Mouse (Mus musculus) gastrocnemius, adult 18-20 months (tissue): ENCODE measurements around the gene Actr6. TPM values are rescaled to one million over a fixed set of nuclear protein-coding genes. Genes with fewer than 3 reads are reported as not detected.

Experiments
- DNase-seq: peaks from one replicate; pipeline ENCODE4 v3.0.0; 2021; ENCODE audit warnings: low spot score
- long read RNA-seq, 2 experiments: library from polyadenylated mRNA; stranded (forward); transcript quantifications; one replicate each; pipeline ENCODE4 v2.0.0; 2021
- total RNA-seq, 2 experiments: library from RNA; stranded (reverse); gene quantifications; 2 replicates each; pipeline ENCODE4 v1.2.3; 2021

The Actr6 gene
- 1 to 10 TPM; 5.5 to 7.7 TPM for total RNA-seq
- long read RNA-seq, experiment 1, transcript Actr6-201 (11 exons, 1,705 nt): major isoform, 10 of 11 reads
- long read RNA-seq, experiment 1, partial matches to known transcripts: 1 of 11 reads
- long read RNA-seq, experiment 1, other reads (novel, unspliced or antisense): 0 of 11 reads
- long read RNA-seq, experiment 2, partial matches to known transcripts: 0 of 6 reads
- long read RNA-seq, experiment 2, other reads (novel, unspliced or antisense): 2 of 6 reads

DNA sequence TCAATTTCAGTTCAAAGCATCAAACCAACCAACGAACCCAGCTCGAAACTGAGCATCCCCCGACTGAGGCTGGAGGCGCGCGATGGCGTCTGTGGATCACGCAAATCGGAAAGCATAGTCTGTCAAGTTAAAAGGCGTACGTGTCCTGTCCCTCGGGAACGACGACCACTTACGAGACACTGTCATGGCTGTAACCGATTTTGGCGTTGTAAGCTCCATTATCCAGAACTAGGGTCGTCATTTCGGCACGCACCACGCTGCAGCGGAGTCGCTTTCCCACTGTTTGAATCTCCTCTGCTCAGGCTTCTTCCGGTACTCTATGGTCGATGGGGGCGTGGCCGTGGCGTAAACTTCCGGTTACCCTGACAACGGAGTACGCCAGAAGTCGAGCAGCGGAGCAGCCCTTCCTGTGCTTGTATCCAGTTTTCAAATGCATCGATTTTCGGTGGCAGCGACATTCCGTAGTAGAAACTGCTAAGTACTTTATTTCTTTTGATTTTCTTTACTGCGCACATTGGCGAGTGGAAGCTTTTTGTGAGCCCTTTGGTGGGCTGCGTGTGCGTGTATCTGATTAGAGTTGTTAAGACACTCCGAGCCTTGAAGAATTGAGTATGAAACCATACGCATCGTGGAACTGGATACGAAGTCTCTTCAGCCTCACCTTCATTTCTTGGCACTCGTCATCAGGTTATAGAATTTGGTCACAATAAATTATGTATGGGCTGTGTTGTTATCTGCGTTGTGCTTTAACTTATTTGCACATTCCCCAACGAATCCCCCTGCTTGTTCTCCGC is at the start of gene Actr6:
TSS of gene Actr6 (minus strand) at position 295 of the 794 bp plus-strand sequence.
- DNase-seq: peak; percentile 95

DNA sequence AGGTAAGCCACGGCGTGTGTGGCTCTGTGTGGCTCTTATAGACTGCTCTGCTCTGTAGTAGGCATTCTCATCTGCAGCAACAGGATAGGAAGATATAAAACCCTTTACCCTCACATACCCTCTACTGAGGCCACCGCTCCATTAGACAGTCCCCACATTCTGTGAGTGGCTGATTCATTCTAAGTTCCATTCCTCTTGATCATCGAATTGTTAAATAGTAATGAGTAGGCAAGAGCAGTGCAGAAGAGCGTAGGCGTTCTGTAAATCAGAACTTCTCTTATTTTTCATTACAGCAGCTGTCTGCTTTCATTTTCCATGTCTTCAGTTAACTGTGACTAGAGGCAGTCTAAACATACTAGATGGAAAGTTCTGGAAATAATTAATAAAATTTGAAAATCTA is 43.9 kb upstream of the Actr6 start:
- DNase-seq: no peak

DNA sequence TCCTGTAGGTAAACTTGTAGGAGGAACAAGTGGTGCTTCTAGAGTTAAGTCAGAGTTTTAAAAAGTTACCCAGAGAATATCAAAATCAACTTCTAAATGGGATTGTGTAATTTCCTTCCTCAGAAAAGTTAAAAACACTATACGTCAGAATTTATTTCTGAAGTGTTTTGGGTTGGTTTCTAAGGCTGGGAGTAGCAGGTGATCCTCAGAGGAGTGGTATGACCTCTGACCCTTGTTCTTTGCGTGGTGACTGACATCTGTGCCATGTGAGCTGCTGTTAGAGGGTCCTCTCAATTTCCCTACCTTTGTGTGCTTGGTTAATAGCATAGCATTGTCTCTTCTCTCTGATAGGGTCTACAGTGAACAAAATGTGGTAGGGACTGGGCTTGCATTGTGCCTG is 39.8 kb upstream of the Actr6 start:
- DNase-seq: no peak

DNA sequence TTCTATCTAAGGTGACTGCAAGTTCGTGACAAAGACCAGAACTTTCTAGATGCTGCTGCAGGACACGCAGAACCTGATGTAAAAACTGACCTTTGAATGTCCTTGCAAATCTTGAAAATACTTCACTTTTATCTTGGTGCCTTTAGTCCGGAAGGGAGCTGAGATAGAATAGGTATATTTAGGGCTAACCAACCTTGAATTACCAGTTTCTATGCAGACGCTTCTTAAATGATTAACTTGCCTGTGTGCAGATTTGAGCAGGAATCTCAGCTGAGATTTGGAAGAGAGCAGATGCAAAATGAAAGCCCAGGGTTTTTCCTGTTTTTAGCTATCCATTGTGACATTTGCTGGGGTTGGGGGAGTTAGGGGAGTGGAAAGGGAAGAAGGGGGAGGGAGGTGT is 37.0 kb upstream of the Actr6 start:
- no peak for DNase-seq

DNA sequence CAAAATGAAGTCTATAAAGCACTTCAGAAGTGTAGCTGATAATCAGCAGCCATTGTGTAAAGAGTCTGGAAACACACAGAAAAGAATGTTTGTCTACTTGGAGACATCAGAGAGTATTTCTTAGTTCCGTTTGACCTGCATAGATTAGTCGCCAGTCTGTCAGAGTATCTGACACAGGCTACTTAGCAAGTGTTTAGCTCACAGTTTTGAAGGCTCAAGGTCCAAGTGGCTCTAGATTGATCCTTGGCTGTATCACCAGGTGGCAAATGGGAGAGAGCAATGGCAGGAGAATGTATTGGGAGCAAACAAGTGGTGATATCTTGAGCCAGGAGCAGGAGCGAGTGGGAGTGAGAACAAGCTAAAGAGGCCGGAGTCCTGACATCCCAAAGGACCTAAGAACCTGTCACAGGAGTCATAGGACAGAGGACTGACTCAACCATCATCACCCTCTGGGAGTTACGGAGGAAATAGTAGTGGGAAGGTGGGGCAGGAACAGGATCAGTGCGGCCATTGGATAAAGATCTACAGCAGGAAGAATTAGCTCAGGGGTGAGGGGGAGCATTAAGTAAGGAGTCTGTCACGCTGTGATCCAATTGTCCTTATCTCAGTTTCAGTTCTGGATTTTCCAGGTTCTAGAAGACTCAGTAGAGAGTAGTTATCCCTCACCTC is 36.4 kb upstream of the Actr6 start:
- no peak for DNase-seq

DNA sequence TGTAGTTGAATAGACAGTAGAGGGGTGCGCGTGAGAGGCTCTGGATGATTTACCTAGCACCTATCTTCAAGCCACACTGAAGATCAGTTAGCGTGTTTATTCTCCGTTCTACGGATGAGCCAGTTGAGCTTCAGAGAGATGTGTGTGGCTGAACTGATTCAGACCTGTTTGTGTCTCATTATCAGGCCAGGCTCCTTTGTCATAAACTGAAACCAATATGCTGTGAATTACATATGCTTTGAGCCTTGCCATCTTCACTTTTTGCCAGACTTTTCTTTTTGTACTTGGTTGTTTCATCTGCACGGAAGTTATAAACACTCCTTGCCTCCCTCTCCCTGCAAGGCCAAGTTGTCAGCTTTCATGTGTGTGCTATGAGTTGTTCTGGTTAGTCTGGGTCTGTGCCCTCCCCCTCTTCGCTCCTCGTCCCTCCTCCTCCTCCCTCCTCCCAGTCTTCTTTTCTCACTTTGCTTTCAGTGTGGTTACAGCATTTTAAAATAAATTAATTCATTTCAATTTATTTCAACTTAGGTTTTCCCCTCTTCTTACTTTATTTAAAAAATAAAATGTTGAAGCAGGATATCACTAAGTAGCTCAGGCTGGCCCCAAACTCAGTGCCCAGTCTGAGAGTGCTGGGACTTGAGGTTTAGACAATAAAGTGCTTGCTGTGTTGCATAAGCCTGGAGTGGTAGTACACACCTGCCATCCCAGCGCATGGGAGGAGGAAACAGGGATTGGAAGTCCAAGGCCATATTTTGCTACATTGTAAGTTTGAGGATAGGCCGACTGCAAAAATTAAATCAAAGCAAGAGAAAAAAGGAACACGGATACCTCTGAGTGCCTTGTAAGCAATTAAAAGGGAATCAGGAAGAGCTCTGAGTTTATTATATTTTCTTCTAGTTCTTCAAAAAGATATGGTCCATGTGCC is 34.0 kb upstream of the Actr6 start:
- no peak for DNase-seq

DNA sequence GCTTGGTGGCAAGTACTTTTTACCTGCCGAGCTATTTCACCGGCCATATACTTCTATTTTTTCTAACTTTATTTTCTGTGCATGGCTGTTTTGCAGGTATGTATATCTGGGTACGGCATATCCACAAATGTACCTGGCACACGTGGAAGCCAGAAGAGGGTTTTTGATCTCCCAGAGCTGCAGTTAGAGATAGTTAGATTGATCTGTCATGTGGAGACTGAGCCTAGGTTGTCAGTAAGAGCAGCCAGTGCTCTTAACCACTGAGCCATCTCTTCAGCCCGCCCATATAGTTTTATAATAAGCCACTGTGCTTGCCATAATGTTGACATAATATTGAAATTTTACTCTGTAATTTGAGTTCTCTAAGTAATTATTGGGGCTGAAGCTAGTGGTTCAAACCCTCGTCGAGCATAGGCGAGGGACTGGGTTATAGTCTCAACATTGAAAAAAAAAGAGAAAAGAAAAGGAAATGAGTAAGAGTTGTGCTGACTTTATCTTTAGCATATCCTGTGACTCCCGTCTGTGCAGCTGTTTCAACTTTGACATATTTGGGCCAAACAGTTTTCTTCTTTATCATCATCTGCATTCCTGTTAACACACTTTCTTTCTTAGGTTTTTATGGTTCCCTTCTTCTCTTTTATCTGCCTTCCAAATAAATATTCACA is 32.5 kb upstream of the Actr6 start:
- no peak for DNase-seq

DNA sequence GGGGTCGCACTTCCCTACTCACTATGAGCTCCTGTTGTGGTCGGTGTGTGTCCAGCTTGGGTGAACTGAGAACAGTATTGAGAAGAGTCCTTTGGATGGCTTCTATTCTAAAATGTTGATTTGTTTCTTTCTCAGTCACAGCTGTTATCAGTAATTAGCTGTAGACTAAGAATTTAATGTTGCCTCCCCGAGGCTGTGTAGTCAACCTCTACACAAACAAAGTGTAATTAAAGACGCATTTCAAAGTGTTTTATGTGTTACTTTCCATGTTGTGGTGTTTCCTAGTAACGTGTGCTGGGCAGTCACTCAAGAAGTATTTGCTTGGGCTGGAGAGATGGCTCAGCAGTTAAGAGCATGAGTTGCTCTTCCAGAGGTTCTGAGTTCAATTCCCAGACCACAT is 28.7 kb upstream of the Actr6 start:
- no peak for DNase-seq

DNA sequence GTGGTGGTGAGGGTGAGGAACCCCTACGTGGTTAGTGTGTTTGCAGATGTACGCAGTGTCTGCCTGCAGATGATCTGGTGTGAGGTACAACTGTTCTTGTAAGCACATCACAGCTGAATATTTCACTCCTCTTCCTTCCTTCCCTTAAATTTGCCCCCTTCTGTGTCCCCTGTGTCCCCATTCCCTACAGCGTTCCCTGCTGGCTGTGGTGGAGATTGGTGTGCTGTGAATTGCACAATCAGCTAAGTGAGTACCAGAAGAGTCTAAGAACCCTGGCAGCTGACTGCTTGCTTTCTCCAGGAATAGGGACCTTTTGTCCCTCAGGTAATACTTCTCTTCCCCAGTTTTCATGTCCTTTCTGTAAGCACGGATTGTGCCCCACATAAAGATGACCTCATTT is 23.1 kb upstream of the Actr6 start:
- no peak for DNase-seq

DNA sequence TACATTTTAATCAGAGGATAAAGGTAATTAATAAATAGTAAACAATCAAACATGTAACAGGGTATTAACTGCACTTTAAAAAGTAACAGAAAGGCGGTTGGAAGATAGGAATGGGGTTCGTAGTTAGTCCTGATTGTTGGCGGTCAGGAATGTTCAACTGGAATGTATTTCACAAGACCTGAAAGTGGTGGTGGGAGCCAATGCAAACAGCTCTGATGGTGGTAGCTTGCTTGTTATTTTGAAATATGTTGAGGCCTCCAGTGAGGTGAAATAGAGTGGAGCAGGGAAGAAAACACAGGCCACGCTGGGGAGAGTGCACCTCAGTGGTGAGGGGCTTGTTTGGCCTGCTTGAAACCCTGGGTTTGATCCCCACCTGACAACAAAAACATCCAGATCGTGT is 19.0 kb upstream of the Actr6 start:
- DNase-seq: no peak

DNA sequence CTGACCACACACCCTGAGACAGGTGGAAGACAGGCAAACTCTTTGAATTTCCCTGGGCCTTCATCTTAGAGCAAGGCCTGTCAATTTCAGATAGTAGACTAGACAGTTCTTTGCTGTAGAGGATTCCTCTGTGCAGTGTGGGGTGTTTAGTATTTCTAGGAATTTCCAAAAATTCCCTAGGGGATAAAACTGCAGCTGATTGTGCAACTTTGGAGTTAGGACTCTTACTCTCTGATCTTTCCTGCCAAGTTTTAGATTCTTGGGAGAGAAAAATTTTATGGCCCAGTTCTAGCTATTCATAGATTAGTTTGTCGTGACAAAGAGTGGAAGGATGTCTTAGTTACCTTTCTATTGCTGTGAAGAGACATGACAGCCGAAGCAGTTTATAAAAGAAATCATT is 16.5 kb upstream of the Actr6 start:
- DNase-seq: no peak

DNA sequence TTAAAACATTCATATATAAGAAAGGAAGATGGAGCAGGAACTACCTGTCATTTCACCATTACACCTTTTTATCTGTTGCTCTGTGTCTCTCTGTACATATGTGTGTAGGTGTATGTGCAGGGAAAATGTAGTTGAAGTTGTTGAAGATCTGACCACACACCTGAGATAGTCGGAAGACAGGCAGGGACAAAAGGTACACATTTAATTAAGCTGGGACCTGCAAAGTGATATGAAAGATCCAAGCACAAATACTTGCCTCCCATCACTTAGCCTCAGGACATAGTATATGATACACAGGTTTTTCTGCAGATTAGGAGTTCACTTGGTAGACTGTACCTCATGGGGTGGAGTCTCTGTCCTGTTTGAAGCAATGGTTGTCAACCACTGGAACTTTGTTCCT is 15.8 kb upstream of the Actr6 start:
- DNase-seq: no peak

DNA sequence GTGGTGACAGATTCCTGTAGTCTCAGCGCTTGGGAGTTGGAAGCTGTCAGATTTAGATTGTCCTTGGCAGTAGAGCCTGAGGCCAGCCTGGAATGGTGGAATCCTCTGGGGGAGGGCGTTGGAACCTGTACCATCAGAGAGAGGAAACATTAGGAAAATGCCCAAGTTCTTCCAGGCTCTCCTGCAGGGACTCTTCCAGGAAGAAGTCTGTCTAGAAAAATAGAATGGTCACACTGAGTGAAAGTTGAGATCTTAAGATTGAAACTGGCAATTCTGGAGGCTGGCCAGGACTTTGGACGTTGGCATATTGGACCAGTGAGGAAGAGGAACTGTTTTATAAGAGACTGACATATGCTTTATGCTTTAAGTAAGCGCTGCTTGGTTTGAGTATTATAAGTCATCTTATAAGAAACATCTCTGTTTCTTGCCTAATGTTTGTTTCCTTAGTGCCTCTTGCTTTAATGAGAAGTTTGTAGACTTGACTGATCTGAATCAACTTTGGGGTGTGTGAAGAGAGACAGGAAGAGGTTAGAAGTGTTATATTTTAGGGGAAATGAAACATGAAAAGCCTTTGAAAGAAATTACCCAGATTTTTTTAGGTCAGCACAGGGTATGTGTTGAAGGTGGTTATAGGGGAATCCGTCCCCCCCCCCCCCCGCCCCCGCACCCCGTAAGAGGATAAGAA is 15.3 kb upstream of the Actr6 start:
- DNase-seq: no peak

DNA sequence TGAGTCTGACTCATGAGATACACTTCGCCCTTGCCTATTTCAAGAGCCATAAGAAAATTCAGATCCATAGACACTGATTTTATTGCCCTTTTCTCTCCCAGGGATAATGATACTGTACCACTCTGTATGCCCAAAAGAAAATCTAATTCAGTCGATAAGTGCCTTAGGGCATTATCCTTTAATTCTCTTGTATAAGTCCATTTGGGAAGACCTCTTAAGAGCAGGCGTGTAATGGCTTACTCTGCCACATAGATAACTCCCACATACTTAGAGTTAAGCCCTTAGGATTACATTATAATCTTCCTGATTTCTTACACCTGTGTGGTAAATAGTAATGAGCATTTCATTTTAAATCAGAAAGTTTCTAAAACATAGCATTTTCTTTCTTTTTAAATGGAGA is 14.5 kb upstream of the Actr6 start:
- DNase-seq: no peak

DNA sequence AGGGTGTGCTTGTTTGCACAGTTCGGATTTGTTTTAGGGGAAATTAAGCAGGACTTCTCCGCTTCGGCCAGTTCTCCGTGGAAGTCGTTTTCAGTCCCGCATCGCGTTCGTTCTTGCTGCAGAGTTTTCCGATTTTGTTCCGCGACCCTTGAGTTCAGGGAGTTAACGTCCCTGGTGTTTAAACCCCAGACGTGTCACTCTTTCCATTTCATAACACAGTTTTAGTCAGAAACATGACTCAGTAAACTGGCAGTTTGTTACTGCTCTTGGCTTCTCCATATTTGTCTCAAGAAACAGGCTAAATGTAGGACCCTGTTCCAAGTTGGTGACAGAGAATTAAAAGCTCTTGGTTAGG is 13.5 kb upstream of the Actr6 start:
- DNase-seq: peak; percentile 29

DNA sequence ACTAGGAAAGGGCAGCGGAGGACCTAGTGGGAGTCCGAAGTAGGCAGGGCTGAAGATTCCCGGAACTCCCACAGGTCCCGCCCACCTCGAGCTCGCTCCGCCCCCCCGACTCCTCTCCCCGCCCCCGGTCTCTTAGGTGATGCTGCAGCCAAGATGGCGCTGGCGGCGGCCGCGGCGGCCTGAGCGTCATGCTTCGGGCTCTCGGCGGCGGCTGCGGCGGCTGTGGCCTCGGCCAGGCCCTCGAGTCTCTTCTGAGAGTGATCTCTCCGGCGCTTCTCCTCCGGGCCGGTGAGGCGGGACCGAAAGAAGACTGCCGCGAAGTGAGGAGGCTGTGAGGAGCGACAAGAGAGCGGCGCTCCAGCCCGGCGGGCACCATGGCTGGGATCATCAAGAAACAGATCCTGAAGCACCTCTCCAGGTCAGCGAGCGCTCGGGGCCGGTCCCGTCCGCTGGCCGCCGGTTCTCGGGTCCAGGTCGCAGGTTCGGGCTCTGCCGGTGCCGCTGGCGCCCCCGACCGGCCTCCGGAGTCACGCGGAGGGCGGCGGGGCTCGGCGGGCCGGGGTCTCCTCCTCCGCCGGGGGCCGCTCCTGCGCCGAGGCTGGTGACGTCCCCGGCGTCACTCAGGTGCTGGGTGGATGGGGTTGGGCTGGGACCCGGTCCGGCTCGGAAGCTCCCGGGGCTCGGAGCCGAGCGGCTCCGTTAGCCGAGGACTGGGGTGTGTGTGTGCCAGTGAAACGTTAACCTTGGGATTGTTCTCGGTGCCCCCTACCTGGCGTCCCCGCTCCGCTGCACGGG is 13.0 kb upstream of the Actr6 start, which contains the start of gene Uhrf1bp1l:
TSS of gene Uhrf1bp1l (plus strand) at position 121 of the 795 bp plus-strand sequence.
- peak; percentile 92 for DNase-seq

DNA sequence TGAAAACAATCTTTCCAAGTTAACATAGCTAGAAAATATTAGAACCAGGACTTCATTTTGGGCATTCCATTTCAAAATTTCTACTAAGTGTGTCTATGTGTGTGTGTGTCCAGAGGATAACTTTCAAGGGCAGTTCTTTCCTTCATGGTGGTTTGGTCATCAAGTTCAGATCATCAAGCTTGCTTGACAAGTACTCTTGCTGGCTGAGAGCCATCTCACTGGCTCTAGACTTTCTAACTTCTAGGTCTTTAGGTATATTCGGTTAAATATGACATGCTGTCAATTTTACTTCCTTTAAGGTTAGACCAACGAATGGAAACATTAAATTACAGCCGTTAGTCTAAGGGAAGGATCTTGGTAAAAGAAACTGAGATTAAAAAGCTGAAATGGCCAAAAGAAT is 12.2 kb upstream of the Actr6 start:
- no peak for DNase-seq

DNA sequence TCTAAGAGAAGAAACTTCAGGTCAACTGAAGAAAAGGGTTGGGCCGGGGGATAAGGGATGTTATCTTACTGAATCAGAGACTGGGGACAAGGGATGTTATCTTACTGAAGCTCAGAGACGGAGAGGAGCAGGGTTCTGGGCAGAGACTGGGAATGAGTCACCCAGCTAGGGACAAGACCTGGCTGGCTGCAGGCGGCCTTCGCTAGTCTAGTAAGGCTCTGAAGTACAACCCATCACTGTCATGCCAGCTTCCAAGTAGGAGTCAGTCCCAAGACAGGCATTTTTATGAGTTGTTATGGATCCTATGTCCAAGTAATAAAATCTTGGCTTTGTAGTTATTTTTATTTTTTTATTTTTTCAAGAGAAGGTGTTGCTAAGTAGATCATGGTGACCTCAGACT is 11.2 kb upstream of the Actr6 start:
- no peak for DNase-seq

DNA sequence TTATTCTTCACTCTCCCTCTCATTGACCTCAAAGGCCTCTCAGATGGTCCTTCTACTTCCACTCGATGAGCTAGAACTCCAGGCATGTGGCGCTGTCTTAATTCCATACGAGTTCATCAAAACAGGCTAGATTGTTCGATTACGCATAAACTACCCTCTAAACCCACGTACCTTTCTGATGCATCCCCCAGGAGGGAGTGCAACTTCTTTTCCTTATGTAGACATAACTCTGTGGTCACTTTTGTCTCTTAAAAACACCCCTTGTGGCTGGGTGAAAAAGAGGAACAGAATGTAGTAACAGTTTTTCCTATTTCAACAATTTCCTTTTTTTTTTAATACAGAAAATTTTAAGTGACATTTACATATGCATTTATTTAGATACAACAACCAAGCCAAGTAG is 8.9 kb upstream of the Actr6 start:
- no peak for DNase-seq

DNA sequence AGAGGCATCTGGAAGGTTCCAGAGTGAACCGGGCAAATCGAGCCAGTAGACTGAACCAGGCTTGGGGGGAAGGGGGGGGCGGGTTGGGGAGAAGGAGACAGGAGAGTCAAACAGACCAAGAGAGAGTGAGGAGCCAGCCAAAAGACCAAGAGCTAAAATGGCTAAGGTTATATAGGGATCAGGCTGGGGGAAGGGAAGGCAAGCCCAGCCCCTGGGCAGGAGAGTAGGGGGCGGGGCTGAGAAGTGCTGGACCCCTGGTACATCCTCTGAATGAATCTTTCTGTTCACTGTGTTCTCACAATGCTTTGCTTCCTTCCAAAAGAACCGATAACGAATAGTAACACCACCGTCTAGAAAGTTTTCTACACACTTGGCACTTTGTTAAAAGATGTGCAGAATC is 7.6 kb upstream of the Actr6 start:
- no peak for DNase-seq
